Mouse (Mus musculus): ENCODE measurements around the gene Csnk1d. TPM values are rescaled to one million over a fixed set of nuclear protein-coding genes. Genes with fewer than 3 reads are reported as not detected.

Gene Csnk1d
- total RNA-seq, 2 experiments from 2014 or later: 50.2 to 56.9 TPM

DNA sequence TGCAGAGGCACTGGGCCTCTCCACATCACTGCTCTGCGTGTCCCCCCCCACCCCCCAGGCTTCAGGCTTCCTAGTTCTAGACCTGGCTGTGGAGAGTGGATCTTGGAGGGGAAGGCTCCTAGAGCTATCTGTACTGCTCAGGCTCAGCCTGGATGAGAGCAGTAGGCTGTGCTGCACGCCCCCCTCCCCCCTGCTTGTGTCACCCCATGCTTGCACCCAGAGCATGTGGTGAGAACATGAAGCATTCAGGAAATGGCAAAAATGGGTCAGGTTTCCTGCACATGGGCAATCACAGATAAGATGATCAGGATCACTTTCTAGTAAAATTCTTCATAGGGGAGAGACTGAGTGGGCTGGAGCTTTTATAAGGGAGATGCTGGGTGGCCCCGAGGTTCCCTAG lies 31.6 kb downstream of the Csnk1d start:
- intact Hi-C loops (cut with DNase I; ENCODE audit: low total_unique reads): no loop called here
- DNase-seq: no peak

DNA sequence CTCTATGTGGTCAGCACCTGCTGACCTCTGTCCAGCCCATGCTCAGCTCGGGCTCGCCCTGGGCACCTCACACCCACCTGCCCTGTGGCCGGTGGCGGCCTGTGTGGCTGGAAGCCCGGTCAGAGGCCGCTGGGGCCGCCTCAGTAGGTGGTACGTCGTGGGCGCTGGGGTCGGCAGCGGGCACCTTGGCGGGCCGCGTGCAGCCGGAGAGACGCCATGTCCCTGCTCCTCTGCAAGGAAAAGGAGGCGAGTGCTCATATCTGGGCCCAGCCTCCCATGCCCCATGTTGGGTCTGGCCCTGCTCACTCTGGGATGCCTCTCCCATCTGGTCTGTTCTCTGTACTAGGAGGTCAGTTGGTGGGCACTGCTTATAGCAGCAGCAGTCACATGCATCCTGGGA lies 32.1 kb downstream of the Csnk1d start:
- no peak for DNase-seq
- intact Hi-C loops (cut with DNase I; ENCODE audit: low total_unique reads): no loop called here

DNA sequence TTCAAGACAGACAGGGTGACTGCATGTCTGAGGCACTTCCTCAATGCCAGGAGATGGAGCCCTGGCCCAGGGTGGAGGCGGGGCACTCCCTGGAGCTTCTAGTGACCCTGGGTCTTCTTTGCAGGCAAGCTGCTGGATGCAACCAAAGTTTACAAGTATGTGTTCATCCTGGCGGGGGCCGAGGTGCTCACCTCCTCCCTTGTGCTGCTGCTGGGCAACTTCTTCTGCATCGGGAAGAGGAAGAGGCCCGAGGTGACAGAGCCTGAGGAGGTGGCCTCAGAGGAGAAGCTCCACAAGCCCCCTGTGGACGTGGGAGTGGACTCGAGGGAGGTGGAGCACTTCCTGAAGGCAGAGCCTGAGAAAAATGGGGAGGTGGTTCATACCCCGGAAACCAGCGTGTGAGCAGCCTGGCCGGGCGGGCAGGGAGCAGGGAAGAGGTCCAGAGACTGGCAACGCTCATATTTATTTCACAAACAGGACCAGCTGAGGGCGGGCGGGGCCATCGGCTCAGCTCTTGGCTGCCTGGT lies 33.3 kb downstream of the Csnk1d start:
- intact Hi-C loops (cut with DNase I; ENCODE audit: low total_unique reads): no loop called here
- peak; percentile 59 for DNase-seq

DNA sequence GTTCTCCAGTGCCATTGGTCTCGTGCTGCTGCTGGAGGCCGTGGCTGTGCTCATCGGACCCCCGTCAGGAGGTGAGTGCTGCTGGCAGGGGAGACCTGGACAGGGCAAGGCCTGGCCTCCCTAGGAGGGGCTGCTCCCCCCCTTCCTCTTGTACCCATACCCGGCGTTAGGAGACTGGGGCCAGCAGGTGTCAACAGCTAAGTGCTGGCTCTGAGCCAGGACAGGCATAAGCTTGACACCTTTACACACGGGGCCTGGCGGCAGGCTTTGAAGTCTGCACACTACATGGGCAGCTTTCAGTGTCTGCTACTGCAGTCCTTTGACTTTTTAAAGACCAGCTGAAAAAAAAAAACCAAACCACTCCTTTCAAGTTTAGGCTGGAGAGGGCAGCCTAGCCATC lies 34.1 kb downstream of the Csnk1d start:
- no peak for DNase-seq
- intact Hi-C loops (cut with DNase I; ENCODE audit: low total_unique reads): no loop called here

DNA sequence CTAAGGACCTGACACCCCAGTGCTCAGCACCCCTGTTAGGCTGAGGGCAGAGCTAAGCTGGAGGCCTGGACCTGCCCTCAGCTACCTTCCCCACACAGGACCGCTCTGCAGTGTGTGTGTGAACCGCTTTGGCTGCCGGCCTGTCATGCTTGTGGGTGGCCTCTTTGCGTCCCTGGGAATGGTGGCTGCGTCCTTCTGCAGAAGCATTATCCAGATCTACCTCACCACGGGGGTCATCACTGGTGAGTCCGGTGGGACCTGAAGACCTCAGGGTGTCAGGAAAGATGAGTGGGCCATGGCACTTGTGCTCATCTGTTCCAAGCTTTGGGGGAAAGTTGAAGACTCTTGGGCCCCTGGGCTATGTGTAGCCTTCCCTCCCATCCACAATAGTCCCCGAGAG lies 35.4 kb downstream of the Csnk1d start:
- DNase-seq: no peak

DNA sequence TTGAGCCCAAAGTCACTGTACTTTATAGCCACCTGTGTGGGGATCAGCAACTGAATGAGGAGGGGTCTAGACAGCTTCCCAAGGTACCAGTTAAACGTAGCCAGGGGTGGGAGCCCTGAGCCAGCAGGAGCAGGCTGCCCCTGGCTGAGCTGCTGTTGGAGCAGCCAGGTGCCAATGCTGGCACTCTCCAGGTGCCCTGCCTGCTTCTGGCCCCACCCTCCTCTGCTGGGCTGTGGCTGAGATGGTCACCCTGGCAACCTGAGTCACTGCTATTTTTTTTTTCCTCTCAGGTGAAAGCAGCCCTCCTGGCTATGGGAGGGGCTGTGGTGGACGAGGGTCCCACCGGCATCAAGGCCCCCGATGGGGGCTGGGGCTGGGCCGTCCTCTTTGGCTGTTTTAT lies 36.2 kb downstream of the Csnk1d start:
- DNase-seq: no peak
- intact Hi-C loops (cut with DNase I; ENCODE audit: low total_unique reads): no loop called here

More for the DNA sequence above, 35.4 kb downstream of the Csnk1d start:
- intact Hi-C loops (cut with DNase I; ENCODE audit: low total_unique reads): no loop called here

DNA sequence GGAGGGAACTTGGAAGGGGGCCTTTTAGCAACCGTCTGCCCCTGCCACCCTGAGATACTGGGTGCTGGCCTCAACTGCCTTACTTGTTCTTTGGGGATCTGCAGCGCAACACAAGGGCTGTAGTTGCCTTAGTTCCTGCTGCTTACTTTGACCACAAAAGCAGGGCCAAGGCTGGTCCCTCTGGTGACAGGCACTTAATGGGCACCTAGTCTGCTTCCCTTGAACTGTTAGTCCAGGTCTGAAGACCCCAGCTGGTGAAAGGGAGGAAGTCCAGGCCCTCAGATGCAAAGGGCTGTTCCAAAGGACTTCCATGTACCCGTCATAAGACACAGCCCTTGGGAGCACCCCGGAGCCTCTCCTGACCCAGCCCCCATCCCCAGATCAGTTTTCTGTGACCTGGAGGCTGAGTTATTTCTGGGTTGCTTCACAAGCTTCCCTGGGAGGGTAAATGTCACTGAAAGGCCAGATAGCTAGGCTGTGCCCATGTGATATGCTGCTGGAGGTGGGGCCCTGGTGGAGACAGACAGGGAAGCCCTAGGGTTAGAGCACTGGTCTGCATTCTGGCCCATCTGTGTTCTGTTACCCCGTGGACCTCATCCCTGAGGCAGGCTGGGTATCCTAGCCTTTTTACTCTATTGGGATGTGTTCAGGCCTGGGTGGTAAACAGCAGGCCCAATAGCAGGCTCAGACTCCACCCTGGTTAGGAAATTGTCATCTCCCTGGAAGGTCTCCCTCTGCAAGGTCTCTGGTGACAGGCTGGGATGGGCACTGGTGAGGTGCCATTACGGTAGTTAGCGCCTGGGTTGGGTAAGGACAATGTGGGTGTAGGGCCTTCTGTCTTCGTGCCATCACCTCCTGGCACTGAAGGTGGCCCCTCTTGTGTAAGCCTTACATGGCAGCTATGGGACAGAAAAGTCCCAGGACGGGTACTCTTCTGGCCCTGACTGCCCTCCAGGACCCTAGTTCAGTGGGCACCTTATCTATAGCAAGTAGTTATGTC lies 39.1 kb downstream of the Csnk1d start:
- peak; percentile 53 for DNase-seq
- intact Hi-C loops (cut with DNase I; ENCODE audit: low total_unique reads): no loop called here

DNA sequence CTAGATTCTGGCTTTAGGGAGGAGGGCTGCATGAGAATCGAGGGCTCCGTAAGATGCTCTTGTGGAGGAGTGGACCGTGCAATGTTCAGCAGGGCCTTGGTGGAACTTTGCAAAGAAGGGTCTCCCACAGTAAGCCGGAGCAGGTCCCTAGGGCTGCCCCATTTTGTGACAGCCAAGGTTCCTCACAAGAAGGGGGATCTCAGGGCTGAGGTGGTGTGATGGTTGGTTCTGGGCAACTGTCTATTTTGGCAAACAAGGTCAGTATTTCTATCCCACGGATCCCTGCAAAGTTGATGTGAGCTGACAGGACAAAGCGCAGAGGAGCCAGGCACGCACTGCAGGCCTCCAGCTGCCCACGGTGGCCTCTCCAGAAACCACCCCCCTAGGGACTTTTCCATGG lies 39.9 kb downstream of the Csnk1d start:
- intact Hi-C loops (cut with DNase I; ENCODE audit: low total_unique reads): no loop called here
- DNase-seq: no peak

DNA sequence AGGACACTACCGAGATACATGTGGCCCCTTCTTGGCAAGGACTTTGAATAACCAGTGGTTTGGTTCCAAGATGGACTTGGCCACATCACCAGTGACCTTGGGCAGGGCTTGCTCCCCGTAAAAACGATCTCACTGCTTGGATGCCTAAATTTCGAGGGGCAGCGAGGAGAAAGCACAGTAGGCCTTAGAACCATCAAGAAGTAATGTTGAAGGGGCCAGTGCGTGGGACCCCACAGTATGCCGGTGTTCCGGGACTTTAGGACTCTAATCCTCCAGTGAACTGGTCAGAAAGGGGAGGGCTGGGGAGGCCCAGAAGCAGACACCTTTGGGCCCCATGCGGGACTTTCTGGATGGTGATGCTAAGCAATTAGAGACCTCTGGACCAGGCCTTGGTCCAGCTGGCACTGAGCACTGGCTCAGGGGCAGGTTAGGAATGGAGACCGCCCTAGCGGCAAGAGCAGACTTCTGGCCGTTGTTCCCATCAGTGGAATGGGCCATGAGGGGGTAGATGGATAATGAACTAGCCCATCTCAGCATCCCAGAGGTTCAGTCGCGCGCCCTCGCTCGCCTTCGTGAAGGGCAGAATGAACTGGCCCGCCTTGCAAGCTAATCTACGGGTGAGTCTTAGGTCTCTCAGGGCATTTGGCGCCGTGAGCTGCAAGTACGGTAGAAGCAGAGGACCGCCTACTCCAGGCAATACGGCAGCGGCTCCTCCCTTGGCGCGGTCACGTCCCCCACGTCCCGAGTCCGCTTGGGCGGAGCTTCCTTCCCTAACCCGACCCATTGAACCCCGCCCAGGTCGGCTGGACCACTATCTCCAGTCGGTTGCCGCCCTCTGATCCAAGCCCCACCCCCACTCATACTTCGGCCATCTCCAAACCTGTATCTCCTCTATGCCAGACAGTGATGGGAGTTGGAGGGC lies 40.6 kb downstream of the Csnk1d start:
- peak; percentile 95 for DNase-seq
- intact Hi-C loops (cut with DNase I; ENCODE audit: low total_unique reads): no loop called here

DNA sequence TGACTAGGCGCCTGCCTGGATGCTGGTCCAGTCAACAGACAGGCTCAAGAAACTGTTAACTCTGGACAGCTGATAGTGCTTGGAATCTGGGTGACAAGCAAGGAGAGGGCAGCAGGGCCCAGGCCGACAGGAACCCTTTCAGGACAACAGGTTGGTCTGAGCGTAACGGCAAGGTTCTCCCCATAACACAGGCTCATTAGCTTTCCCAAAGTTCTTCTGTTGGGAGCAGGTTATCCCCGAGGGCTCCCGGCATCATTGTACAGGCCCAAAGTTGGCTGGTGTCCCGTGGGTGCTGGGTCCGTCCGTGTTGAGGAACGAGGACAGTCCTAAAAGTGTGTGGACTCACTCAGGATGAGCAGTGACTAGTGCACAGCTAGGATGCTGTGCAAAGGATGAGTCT lies 41.3 kb downstream of the Csnk1d start:
- DNase-seq: peak; percentile 37

DNA sequence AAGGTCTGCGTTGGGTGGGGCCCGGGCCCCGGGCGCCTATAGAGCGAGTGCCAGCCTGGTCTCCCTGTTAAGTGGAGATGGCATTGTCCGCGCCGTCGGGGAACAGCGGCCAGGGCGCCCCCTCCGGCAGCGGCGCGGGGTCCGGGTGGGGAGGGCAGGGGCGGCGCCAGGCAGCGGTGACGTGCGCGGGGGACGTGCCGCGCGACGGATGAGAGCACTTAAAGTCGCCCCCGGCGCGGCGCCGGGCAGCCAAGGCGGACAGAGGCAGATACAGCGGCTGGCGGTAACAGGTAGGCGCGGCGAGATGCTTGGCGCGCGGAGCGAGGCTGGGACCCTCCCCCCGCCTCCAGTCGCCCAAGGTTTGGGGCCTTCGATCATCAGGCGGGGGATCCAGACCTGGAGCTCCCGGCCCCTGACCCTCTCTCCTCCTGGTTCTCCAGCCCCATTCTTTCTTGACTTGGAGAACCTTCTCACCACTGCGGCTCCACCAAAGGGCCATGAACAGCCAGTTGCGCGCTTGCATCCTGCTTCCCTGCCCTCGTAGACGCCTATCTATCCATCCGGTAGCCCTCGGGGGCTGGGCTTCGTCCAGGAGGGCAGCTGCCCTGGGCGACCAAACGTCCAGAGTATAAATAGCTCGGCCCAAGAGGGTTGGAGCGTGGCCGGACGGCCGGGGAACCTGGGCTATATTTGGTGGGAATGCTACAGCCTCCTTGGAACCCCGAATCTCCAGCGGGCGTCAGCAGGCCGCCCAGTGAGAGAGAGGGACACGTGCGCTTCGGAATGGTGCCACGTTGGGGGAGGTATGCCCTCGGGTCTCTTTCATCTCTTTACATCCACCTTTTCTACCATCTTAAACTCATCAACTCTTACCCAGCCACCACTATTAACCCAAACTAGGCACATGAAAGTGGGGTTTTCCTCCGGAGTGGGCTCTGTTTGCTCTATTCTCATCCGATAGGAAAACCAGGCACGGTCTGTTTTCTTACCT lies 42.0 kb downstream of the Csnk1d start:
- peak; percentile 84 for DNase-seq

More for the DNA sequence above, 41.3 kb downstream of the Csnk1d start:
- intact Hi-C loops (cut with DNase I; ENCODE audit: low total_unique reads): no loop called here

DNA sequence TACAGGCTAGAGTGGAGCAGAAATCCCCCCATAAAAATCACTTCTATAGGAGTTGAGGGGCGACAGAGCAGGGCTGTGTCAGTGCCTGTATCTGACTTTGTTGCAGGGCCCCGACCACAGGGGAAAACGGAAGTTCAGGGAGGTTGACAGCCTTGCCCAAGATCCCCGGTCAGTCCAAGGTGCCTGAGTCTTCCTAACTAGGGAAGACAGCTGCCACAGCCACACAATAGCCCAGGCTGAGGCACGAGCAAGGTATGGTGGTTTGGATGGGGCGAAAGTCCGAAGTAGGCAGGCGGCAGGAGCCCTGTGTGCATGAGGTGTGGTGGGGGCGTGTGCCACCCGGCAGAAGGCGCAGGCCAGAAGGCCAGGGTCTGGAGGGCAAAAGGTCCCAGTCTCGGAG lies 42.8 kb downstream of the Csnk1d start, which contains the start of gene Slc16a3:
Gene Slc16a3 (plus strand): TSS at position 153 of the 400 bp plus-strand sequence.
- no peak for DNase-seq
- intact Hi-C loops (cut with DNase I; ENCODE audit: low total_unique reads): no loop called here

More for the DNA sequence above, 42.0 kb downstream of the Csnk1d start:
- intact Hi-C loops (cut with DNase I; ENCODE audit: low total_unique reads): no loop called here

DNA sequence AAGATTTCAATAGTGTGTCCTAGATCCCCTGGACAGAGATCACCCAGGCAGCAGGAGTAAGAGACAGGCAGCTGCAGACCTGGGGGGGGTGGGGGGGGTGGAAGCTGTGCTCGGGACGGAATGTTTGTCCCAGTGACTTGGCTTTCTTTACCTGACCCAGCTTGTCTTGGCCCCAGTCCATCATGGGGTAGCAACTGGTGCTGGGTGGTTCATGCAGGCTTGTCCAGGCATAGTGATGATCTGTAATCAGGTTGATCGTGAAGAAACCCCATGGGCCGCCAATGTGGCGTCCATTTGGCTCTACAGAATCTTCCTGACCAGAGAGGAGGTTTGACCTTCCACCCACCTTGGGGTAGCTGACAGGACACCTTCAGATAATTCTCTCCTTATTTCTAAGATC lies 45.2 kb downstream of the Csnk1d start:
- intact Hi-C loops (cut with DNase I; ENCODE audit: low total_unique reads): no loop called here
- DNase-seq: no peak

DNA sequence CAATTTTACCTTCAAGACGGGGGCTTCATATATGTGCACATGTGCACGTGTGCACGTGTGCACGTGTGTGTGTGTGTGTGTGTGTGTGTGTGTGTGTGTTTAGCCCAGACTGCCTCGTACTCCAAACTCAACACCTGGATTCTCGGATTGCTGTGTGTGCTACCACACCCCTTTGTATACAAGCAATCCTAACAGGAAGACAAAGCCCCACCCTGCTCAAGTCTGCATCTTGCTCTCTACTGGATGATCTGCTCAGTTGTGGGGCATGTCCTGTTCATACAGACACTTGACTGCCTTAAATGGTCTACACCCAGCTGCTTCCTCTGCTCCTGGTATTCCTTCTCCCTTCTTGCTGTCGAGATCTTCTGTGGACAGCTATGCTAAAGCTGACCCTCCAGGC lies 45.9 kb downstream of the Csnk1d start:
- intact Hi-C loops (cut with DNase I; ENCODE audit: low total_unique reads): no loop called here
- no peak for DNase-seq

DNA sequence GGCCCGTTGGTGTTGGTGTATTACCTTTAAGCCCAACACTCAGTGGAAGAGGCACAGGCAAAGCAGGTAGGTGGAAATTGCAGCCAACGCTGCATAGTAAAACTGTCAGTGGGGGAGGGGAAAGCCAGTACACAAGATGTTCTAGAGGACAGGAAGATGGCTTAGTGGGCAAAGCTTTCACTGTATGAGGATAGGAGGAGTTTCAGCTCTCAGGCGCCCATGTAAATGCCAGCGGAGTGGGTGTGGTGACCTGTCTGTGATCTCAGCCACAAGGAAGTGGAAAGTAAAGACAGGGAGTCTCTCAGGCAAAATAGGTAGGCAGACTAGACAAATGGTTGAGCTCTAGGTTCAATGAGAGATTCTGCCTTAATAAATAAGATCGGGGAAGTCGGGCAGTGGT lies 50.2 kb downstream of the Csnk1d start:
- intact Hi-C loops (cut with DNase I; ENCODE audit: low total_unique reads): no loop called here
- DNase-seq: no peak

DNA sequence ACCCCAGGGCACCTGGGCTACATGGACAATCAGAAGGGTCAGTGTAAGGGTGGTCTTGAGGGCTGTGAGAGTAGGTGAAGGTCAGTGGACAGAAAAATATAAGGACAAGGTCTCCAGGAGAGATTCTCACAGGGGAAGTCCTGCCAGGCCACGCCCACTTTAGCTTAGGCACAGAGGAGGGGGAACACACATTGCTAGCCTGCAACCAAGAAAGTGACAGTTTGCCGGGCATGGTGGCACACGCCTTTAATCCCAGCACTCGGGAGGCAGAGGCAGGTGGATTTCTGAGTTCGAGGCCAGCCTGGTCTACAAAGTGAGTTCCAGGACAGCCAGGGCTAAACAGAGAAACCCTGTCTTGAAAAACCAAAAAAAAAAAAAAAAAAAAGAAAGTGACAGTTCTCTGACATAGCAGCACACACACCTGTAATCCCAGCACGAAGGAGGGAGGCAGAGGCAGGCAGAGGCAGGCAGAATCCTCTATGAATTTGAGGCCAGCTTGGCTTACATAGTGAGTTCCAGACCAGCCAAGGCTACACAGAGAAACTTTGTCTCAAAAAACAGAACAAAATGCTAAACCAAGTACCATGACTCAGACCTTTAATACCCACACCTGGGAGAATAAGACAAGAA lies 51.3 kb downstream of the Csnk1d start:
- no peak for DNase-seq
- intact Hi-C loops (cut with DNase I; ENCODE audit: low total_unique reads): no loop called here

DNA sequence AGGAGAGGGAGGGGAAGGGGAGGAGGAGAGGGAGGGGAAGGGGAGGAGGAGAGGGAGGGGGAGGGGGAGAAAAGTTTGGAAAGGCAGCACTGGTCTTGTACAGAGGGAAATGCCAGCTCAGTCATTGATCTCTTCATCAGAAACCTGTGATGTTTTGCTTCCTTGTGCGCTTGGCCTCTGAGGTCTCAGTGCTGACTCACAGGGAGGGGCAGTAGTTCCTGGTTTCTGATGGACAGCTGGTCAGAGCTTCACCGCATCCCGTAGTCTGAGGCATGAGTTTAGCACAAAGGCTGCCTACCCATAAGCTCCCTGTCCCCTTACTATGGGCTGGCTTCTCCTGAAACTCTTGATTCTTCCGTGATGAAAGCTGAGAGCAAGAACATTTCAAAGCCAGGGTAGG lies 52.3 kb downstream of the Csnk1d start:
- DNase-seq: no peak
- intact Hi-C loops (cut with DNase I; ENCODE audit: low total_unique reads): no loop called here

DNA sequence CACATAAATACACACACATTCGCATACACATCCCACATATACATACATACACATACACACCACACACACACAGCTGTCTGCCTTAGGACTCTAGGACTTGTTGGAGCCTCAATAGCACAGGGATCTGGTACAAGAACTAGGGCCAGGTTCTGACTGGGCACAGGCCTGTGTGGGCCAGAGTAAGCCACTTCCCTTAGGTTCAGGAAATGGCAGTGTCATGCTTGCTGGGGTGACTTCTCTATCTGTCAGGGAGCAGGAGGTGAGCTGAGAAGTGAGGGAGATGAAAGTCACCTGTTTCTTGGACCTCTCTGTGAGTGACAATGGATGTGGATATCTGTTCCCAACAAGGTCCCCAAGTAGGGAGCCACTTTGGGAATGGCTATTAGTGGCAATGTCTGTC lies 53.2 kb downstream of the Csnk1d start:
- no peak for DNase-seq
- intact Hi-C loops (cut with DNase I; ENCODE audit: low total_unique reads): no loop called here

Data from gastrocnemius, postnatal 14 days (tissue).